Mouse (Mus musculus) intestine, postnatal 0 days (tissue): ENCODE data around the gene Srsf7. TPM values are rescaled to one million over a fixed set of nuclear protein-coding genes. Genes with fewer than 3 reads are reported as not detected.

Experiments
- ATAC-seq: fragments of 200-750 bp; cut with Nextera tagmentation; 2 replicates; pipeline ENCODE4 v1.8.0; 2017; ENCODE audit warnings: mild to moderate bottlenecking, moderate TSS enrichment, moderate library complexity
- H3K27ac ChIP-seq: fragments of 300-500 bp; sonication (generic); 2 replicates; pipeline ENCODE4 v1.5.1; 2014; ENCODE audit warnings: mild to moderate bottlenecking, low read depth, low read length, moderate library complexity
- H3K27me3 ChIP-seq: fragments of 300-500 bp; sonication (generic); replicated peaks from 2 replicates; pipeline ENCODE4 v1.6.1; 2014; ENCODE audit warnings: low read length, mixed read lengths; ENCODE audit not compliant: control insufficient read depth, insufficient read depth
- H3K36me3 ChIP-seq: fragments of 300-500 bp; sonication (generic); 2 replicates; pipeline ENCODE4 v1.6.1; 2014; ENCODE audit warnings: mild to moderate bottlenecking, moderate library complexity; ENCODE audit not compliant: control insufficient read depth, insufficient read depth
- H3K4me1 ChIP-seq: fragments of 300-500 bp; sonication (generic); replicated peaks from 2 replicates; pipeline ENCODE4 v1.6.1; 2014; ENCODE audit warnings: antibody characterized with exemption, low read length, mixed read lengths; ENCODE audit not compliant: control insufficient read depth, insufficient read depth
- H3K4me2 ChIP-seq: fragments of 300-500 bp; sonication (generic); replicated peaks from 2 replicates; pipeline ENCODE4 v1.6.1; 2014; ENCODE audit warnings: low read depth, mild to moderate bottlenecking, moderate library complexity
- H3K4me3 ChIP-seq: fragments of 300-500 bp; sonication (generic); 2 replicates; pipeline ENCODE4 v1.5.1; 2014; ENCODE audit warnings: low read depth, low read length
- H3K9ac ChIP-seq: fragments of 300-500 bp; sonication (generic); 2 replicates; pipeline ENCODE4 v1.6.1; 2014; ENCODE audit warnings: mild to moderate bottlenecking, low read depth, low read length
- H3K9me3 ChIP-seq: fragments of 300-500 bp; sonication (generic); 2 replicates; pipeline ENCODE4 v1.6.1; 2016; ENCODE audit warnings: mixed run types; ENCODE audit not compliant: control insufficient read depth
- CTCF ChIP-seq: sonication (generic); IDR thresholded peaks from 2 replicates; pipeline ENCODE4 v1.5.1; 2016; ENCODE audit warnings: low read depth, mild to moderate bottlenecking, control low read depth, antibody characterized with exemption, moderate library complexity
- WGBS: fragments of 180-500 bp; shearing (Covaris S2); extraction: QIAGEN DNeasy Blood & Tissue Kit; methylation state at CpG from one replicate; pipeline ENCODE4 v1.1.7; 2014; 5-methylcytosine and 5-hydroxymethylcytosine counted together
- polyA plus RNA-seq: library from polyadenylated mRNA; unstranded; fragments of >200 nt; fragmentation: Nextera tagmentation; extraction: Ambion mirVana; gene quantifications from 2 replicates; pipeline ENCODE4 v1.2.1, GENCODE M21; 2015

Srsf7 gene
- polyA plus RNA-seq, 1 experiment from 2014 or later, result 169 TPM

GRCm38 (mm10) chr17:80206301-80206670 lies 821 bp downstream of the Srsf7 start:
- no peaks in the 10 kb centered on the region for H3K27me3 ChIP-seq
- no peak for TF ChIP-seq CTCF
- WGBS, result under 1% methylated on average over 36 of the region's 36 CpGs
- peak overlapping the region; percentile 90 for H3K4me2 ChIP-seq
- peaks cover 26% of the 10 kb centered on the region for H3K36me3 ChIP-seq
- no peaks in the 10 kb centered on the region; the same call in 1 of the 2 replicates for H3K4me1 ChIP-seq
- no peaks in the 10 kb centered on the region for H3K9me3 ChIP-seq
- H3K4me3 ChIP-seq, result peak overlapping the region; percentile 98
- peak overlapping the region; percentile 89 for H3K9ac ChIP-seq
- ATAC-seq, result peak; percentile 53
- H3K27ac ChIP-seq, result peak overlapping the region; percentile 94

GRCm38 (mm10) chr17:80205657-80206056 lies 1.4 kb downstream of the Srsf7 start:
- peak overlapping the region; percentile 90 for H3K4me2 ChIP-seq
- ATAC-seq, result no peak
- WGBS, result 8% methylated on average over 5 of the region's 5 CpGs
- H3K27ac ChIP-seq, result no peak overlapping the region; the same call in 1 of the 2 replicates
- H3K9me3 ChIP-seq, result no peaks in the 10 kb centered on the region
- no peaks in the 10 kb centered on the region; the same call in 1 of the 2 replicates for H3K4me1 ChIP-seq
- H3K27me3 ChIP-seq, result no peaks in the 10 kb centered on the region
- peaks cover 26% of the 10 kb centered on the region for H3K36me3 ChIP-seq
- peak overlapping the region; percentile 98 for H3K4me3 ChIP-seq
- no peak for TF ChIP-seq CTCF
- H3K9ac ChIP-seq, result peak overlapping the region; percentile 89

GRCm38 (mm10) chr17:80199160-80199778 lies 7.8 kb downstream of the Srsf7 start:
- TF ChIP-seq CTCF, result no peak
- H3K36me3 ChIP-seq, result peaks cover 45% of the 10 kb centered on the region
- 88% methylated on average over 3 of the region's 3 CpGs for WGBS
- H3K27me3 ChIP-seq, result no peaks in the 10 kb centered on the region
- 0 out of 2 replicates have a peak, but pooled peaks have one; percentile 22 for ATAC-seq
- H3K9ac ChIP-seq, result no peak overlapping the region
- H3K27ac ChIP-seq, result no peak overlapping the region
- H3K9me3 ChIP-seq, result no peaks in the 10 kb centered on the region
- H3K4me2 ChIP-seq, result no peak overlapping the region
- no peaks in the 10 kb centered on the region for H3K4me1 ChIP-seq
- H3K4me3 ChIP-seq, result no peak overlapping the region

GRCm38 (mm10) chr17:80193075-80193474 lies 14.0 kb downstream of the Srsf7 start:
- WGBS, result 63% methylated on average over 5 of the region's 5 CpGs
- Histone ChIP-seq H3K4me3 (no peak overlapping the region), H3K9me3 (no peaks in the 10 kb centered on the region), H3K27ac (no peak overlapping the region), H3K4me1 (no peaks in the 10 kb centered on the region), H3K4me2 (no peak overlapping the region), H3K9ac (no peak overlapping the region), H3K36me3 (peaks cover 14% of the 10 kb centered on the region; the same call in 1 of the 2 replicates), H3K27me3 (no peaks in the 10 kb centered on the region)
- TF ChIP-seq CTCF, result peak; percentile 60
- ATAC-seq, result no peak

- Histone ChIP-seq H3K27ac (no peak overlapping the region), H3K4me3 (no peak overlapping the region), H3K9me3 (no peaks in the 10 kb centered on the region), H3K27me3 (no peaks in the 10 kb centered on the region), H3K9ac (no peak overlapping the region), H3K4me2 (no peak overlapping the region), H3K36me3 (peaks cover 10% of the 10 kb centered on the region), H3K4me1 (no peaks in the 10 kb centered on the region)
- 81% methylated on average over 10 of the region's 10 CpGs for WGBS
- ATAC-seq, result no peak
- TF ChIP-seq CTCF, result no peak
Observed at GRCm38 (mm10) chr17:80183615-80184014, 23.5 kb downstream of the Srsf7 start.

GRCm38 (mm10) chr17:80180468-80180867 lies 26.6 kb downstream of the Srsf7 start:
- Histone ChIP-seq H3K9me3 (no peaks in the 10 kb centered on the region), H3K9ac (no peak overlapping the region), H3K4me2 (no peak overlapping the region), H3K27ac (no peak overlapping the region), H3K4me3 (no peak overlapping the region), H3K4me1 (no peaks in the 10 kb centered on the region), H3K27me3 (no peaks in the 10 kb centered on the region), H3K36me3 (peaks cover 9% of the 10 kb centered on the region)
- TF ChIP-seq CTCF, result no peak
- ATAC-seq, result no peak
